Mouse (Mus musculus) neutrophil, adult 5-6 weeks (primary cell): ENCODE data around the gene Hist1h4n. TPM values are rescaled to one million over a fixed set of nuclear protein-coding genes. Genes with fewer than 3 reads are reported as not detected.
"Not testable (repeated sequence)": the region's sequence is repeated elsewhere in the genome, so short reads cannot be mapped to it uniquely, and the experiment has no call there.

Source experiments
- ATAC-seq: fragments of 151-379, 151-347 bp; 2 replicates; pipeline ENCODE4 v1.8.0; 2017; ENCODE audit warnings: mild to moderate bottlenecking, moderate TSS enrichment; ENCODE audit not compliant: insufficient number of reproducible peaks, poor library complexity, low FRiP score, severe bottlenecking; ENCODE audit errors: extremely low read depth
- total RNA-seq: library from RNA; stranded (forward); fragments of 200-1000 nt; gene quantifications from 2 replicates; pipeline ENCODE4 v1.2.3, GENCODE M21; 2017

The Hist1h4n gene
- total RNA-seq, 1 experiment from 2014 or later = 171 TPM

GRCm38 (mm10) chr13:21803058-21803457 lies 28.9 kb downstream of the Hist1h4n start:
- peak; percentile 89 for ATAC-seq

- 0 out of 2 replicates have a peak, but pooled peaks have one; percentile 34 for ATAC-seq
Measured at GRCm38 (mm10) chr13:21797163-21797562, 34.8 kb downstream of the Hist1h4n start.

- no peak for ATAC-seq
Measured at GRCm38 (mm10) chr13:21795584-21795983, 36.4 kb downstream of the Hist1h4n start.

- no peak for ATAC-seq
Measured at GRCm38 (mm10) chr13:21790601-21791283, 41.3 kb downstream of the Hist1h4n start.

- ATAC-seq = no peak
Measured at GRCm38 (mm10) chr13:21789925-21790324, 42.1 kb downstream of the Hist1h4n start.

GRCm38 (mm10) chr13:21787760-21788593 lies 44.0 kb downstream of the Hist1h4n start:
- ATAC-seq = no peak

- ATAC-seq = peak; percentile 95
Measured at GRCm38 (mm10) chr13:21786899-21787629, 44.9 kb downstream of the Hist1h4n start, which contains the start of the genes Hist1h2an and Hist1h2bp. TSS of gene Hist1h2an (minus strand) at chr13:21787218. TSS of gene Hist1h2bp (plus strand) at chr13:21787461.

GRCm38 (mm10) chr13:21786189-21786898 lies 45.7 kb downstream of the Hist1h4n start:
- ATAC-seq = no peak

- no peak for ATAC-seq
Measured at GRCm38 (mm10) chr13:21784311-21784710, 47.7 kb downstream of the Hist1h4n start.

- no peak for ATAC-seq
Measured at GRCm38 (mm10) chr13:21783734-21784161, 48.2 kb downstream of the Hist1h4n start.

- ATAC-seq = peak; percentile 56
Measured at GRCm38 (mm10) chr13:21783255-21783617, 48.8 kb downstream of the Hist1h4n start, which contains the start of gene Hist1h3i. TSS of gene Hist1h3i (minus strand) at chr13:21783370.

GRCm38 (mm10) chr13:21782361-21783254 lies 49.4 kb downstream of the Hist1h4n start:
- not testable (repeated sequence) for ATAC-seq

Other genes starting within 250 kb of the Hist1h4n start
- gene Olfr1362, start 218.2 kb downstream of the Hist1h4n start, total RNA-seq = not detected in 2 replicates
- gene Olfr11, start 189.7 kb downstream of the Hist1h4n start, total RNA-seq = not detected in 2 replicates
- gene Olfr1361, start 168.8 kb downstream of the Hist1h4n start, total RNA-seq = not detected in 2 replicates
- gene Olfr1360, start 154.8 kb downstream of the Hist1h4n start, total RNA-seq = not detected in 2 replicates
- gene Olfr1359, start 134.1 kb downstream of the Hist1h4n start, total RNA-seq = not detected in 2 replicates
- gene Hist1h2bl, start 116.1 kb downstream of the Hist1h4n start, total RNA-seq = 14.4 and 16.0 TPM in 2 replicates
- 351 and 359 TPM in 2 replicates for gene Hist1h2ai, start 115.8 kb downstream of the Hist1h4n start, total RNA-seq
- 15.6 and 19.4 TPM in 2 replicates for gene Hist1h3h, start 114.5 kb downstream of the Hist1h4n start, total RNA-seq
- 6.6 and 8.0 TPM in 2 replicates for gene Hist1h2bm, start 110.2 kb downstream of the Hist1h4n start, total RNA-seq
- 12.6 and 17.7 TPM in 2 replicates for gene Hist1h4j, start 97.1 kb downstream of the Hist1h4n start, total RNA-seq
- gene Hist1h4k, start 81.7 kb downstream of the Hist1h4n start, total RNA-seq = 63.4 and 72.4 TPM in 2 replicates
- 70.6 and 79.9 TPM in 2 replicates for gene Hist1h2ak, start 78.4 kb downstream of the Hist1h4n start, total RNA-seq
- 99.6 and 105 TPM in 2 replicates for gene Hist1h2bn, start 78.1 kb downstream of the Hist1h4n start, total RNA-seq
- gene Hist1h1b, start 51.6 kb downstream of the Hist1h4n start, total RNA-seq = 73.0 and 92.6 TPM in 2 replicates
- 3.8 and 32.2 TPM in 2 replicates for gene Hist1h3i, start 48.8 kb downstream of the Hist1h4n start, total RNA-seq
- gene Hist1h2an, start 45.0 kb downstream of the Hist1h4n start, total RNA-seq = 46.4 and 80.8 TPM in 2 replicates
- gene Hist1h2bp, start 44.7 kb downstream of the Hist1h4n start, total RNA-seq = 4.8 and 6.8 TPM in 2 replicates
- gene Hist1h2bq, start 22.0 kb downstream of the Hist1h4n start, total RNA-seq = 71.6 and 96.6 TPM in 2 replicates
- 88.7 TPM in 1 of 2 replicates, not detected in the other for gene Hist1h2ao, start 21.7 kb downstream of the Hist1h4n start, total RNA-seq
- 341 and 383 TPM in 2 replicates for gene Hist1h4m, start 20.4 kb downstream of the Hist1h4n start, total RNA-seq
- 129 and 254 TPM in 2 replicates for gene Hist1h2ap, start 1.3 kb upstream of the Hist1h4n start, total RNA-seq
- gene Hist1h2br, start 1.5 kb upstream of the Hist1h4n start, total RNA-seq = 63.3 and 83.2 TPM in 2 replicates
- 0.49 and 2.6 TPM in 2 replicates for gene Zfp184, start 112.9 kb upstream of the Hist1h4n start, total RNA-seq
- gene Pom121l2, start 149.0 kb upstream of the Hist1h4n start, total RNA-seq = not detected in 2 replicates
- 0.61 and 2.9 TPM in 2 replicates for gene Prss16, start 177.5 kb upstream of the Hist1h4n start, total RNA-seq
- 15.1 and 66.2 TPM in 2 replicates for gene Hist1h2ah, start 203.4 kb upstream of the Hist1h4n start, total RNA-seq
- gene Hist1h2bk, start 203.7 kb upstream of the Hist1h4n start, total RNA-seq = 11.9 and 12.2 TPM in 2 replicates
- gene Hist1h4i, start 209.2 kb upstream of the Hist1h4n start, total RNA-seq = 59.4 and 71.0 TPM in 2 replicates
- gene Hist1h2ag, start 210.7 kb upstream of the Hist1h4n start, total RNA-seq = 24.6 and 26.2 TPM in 2 replicates
- gene Hist1h2bj, start 211.0 kb upstream of the Hist1h4n start, total RNA-seq = 25.8 and 31.3 TPM in 2 replicates